Mouse (Mus musculus) adrenal gland, postnatal 0 days (tissue): Measurements from ENCODE around the gene Defa36. TPM values are rescaled to one million over a fixed set of nuclear protein-coding genes. Genes with fewer than 3 reads are reported as not detected.

ENCODE experiments used
- polyA plus RNA-seq: library from polyadenylated mRNA; unstranded; fragments of >200 nt; fragmentation: Nextera tagmentation; extraction: Ambion mirVana; gene quantifications from 2 replicates; pipeline ENCODE4 v1.2.1, GENCODE M21; 2015

Defa36 gene
- not detected in 2 replicates for polyA plus RNA-seq

GRCm38 (mm10) chr8:21427111-21427510, at the start of gene Defa36:
Defa36 (plus strand) TSS chr8:21427411.

GRCm38 (mm10) chr8:21378215-21378614, 49.0 kb upstream of the Defa36 start, which contains the start of gene Defa2:
Defa2 (plus strand) TSS chr8:21378515.

GRCm38 (mm10) chr8:21391511-21391910, 35.7 kb upstream of the Defa36 start, which contains the start of gene Defa33:
Defa33 (plus strand) TSS chr8:21391811.

GRCm38 (mm10) chr8:21456460-21456859, 29.2 kb downstream of the Defa36 start, which contains the start of gene Gm7849:
Gm7849 (minus strand) TSS chr8:21456560.

Other genes with a start within 250 kb of the Defa36 start
- not detected in 2 replicates for gene Defa31, start 235.8 kb upstream of the Defa36 start, polyA plus RNA-seq
- gene Gm15293, start 225.8 kb upstream of the Defa36 start, polyA plus RNA-seq: not detected in 2 replicates
- gene Gm15292, start 177.7 kb upstream of the Defa36 start, polyA plus RNA-seq: not detected in 2 replicates
- not detected in 2 replicates for gene Defa27, start 111.9 kb upstream of the Defa36 start, polyA plus RNA-seq
- not detected in 2 replicates for gene Defa29, start 100.4 kb upstream of the Defa36 start, polyA plus RNA-seq
- not detected in 2 replicates for gene Defa2, start 48.9 kb upstream of the Defa36 start, polyA plus RNA-seq
- not detected in 2 replicates for gene Defa33, start 35.6 kb upstream of the Defa36 start, polyA plus RNA-seq
- not detected in 2 replicates for gene Gm7849, start 29.1 kb downstream of the Defa36 start, polyA plus RNA-seq
- gene Defa20, start 81.8 kb downstream of the Defa36 start, polyA plus RNA-seq: not detected in 2 replicates
- gene Defa32, start 101.6 kb downstream of the Defa36 start, polyA plus RNA-seq: not detected in 2 replicates
- not detected in 2 replicates for gene Defa37, start 138.0 kb downstream of the Defa36 start, polyA plus RNA-seq
- gene Defa28, start 155.6 kb downstream of the Defa36 start, polyA plus RNA-seq: not detected in 2 replicates
- gene Gm7861, start 167.1 kb downstream of the Defa36 start, polyA plus RNA-seq: not detected in 2 replicates
- not detected in 2 replicates for gene Defa26, start 190.8 kb downstream of the Defa36 start, polyA plus RNA-seq
- 1.1 TPM in 1 of 2 replicates, not detected in the other for gene Defa17, start 228.4 kb downstream of the Defa36 start, polyA plus RNA-seq
- gene Defa34, start 238.4 kb downstream of the Defa36 start, polyA plus RNA-seq: not detected in 2 replicates